Comparison of ENCODE assay signal across 8 mouse cellular contexts in genomic region chr11:105363598-105364385, GRCm38 (mm10).
DNase-seq lines count a peak whose midpoint lies in the region; ATAC-seq lines count a peak whose summit lies in the region.

No protein-coding gene starts in this region.

- peaks cover 20% of the 10 kb centered on the region for H3K4me1 ChIP-seq in embryonic facial prominence, embryonic 12.5 days
- H3K4me1 ChIP-seq in heart, embryonic 16.5 days (ENCODE audit: control insufficient read depth, insufficient read depth, low read length): peaks cover 30% of the 10 kb centered on the region
- H3K4me1 ChIP-seq in stomach, embryonic 15.5 days: peaks cover 23% of the 10 kb centered on the region

- peaks cover 3% of the 10 kb centered on the region; the same call in 1 of the 2 replicates for H3K27me3 ChIP-seq in embryonic facial prominence, embryonic 12.5 days
- H3K27me3 ChIP-seq in heart, embryonic 16.5 days (ENCODE audit: control insufficient read depth, insufficient read depth, low read length): no peaks in the 10 kb centered on the region
- H3K27me3 ChIP-seq in stomach, embryonic 15.5 days (replicated peaks): 0 out of 2 replicates have a peak, but pooled peaks cover 3% of the 10 kb centered on the region

- peak overlapping the region; percentile 55 for H3K9ac ChIP-seq in embryonic facial prominence, embryonic 12.5 days
- H3K9ac ChIP-seq in heart, embryonic 16.5 days (ENCODE audit: low read length): peak overlapping the region; percentile 76
- H3K9ac ChIP-seq in stomach, embryonic 15.5 days: no peak overlapping the region

- no peaks in the 10 kb centered on the region for H3K9me3 ChIP-seq in embryonic facial prominence, embryonic 12.5 days
- H3K9me3 ChIP-seq in heart, embryonic 16.5 days (replicated peaks; ENCODE audit: control insufficient read depth, low read length): no peaks in the 10 kb centered on the region
- no peaks in the 10 kb centered on the region for H3K9me3 ChIP-seq in stomach, embryonic 15.5 days

- ATAC-seq in embryonic facial prominence, embryonic 12.5 days (ENCODE audit: insufficient number of reproducible peaks, insufficient read depth, low FRiP score, low TSS enrichment): no peak
- ATAC-seq in heart, embryonic 16.5 days (replicated peaks; ENCODE audit: extremely low read depth, insufficient read depth, low FRiP score): no peak
- no peak for ATAC-seq in stomach, embryonic 15.5 days (ENCODE audit: insufficient read depth, low FRiP score, low read depth)

- H3K4me2 ChIP-seq in embryonic facial prominence, embryonic 12.5 days (replicated peaks): peak overlapping the region; percentile 81
- peak overlapping the region; percentile 78 for H3K4me2 ChIP-seq in heart, embryonic 16.5 days (ENCODE audit: low read depth, low read length)
- peak overlapping the region; percentile 95 for H3K4me2 ChIP-seq in stomach, embryonic 15.5 days

- peak overlapping the region; percentile 53 for H3K4me3 ChIP-seq in embryonic facial prominence, embryonic 12.5 days
- H3K4me3 ChIP-seq in heart, embryonic 16.5 days (ENCODE audit: low read length): peak overlapping the region; percentile 67
- H3K4me3 ChIP-seq in stomach, embryonic 15.5 days (replicated peaks): peak overlapping the region; percentile 54; the same call in 1 of the 2 replicates

- peak; percentile 55 for DNase-seq in ZHBTc4 (ENCODE audit: low read depth, low spot score)
- peak; percentile 78 to 84 for DNase-seq in kidney, postnatal 25 days
- DNase-seq in lung, postnatal 10 days: peak; percentile 59
- DNase-seq in thymus, postnatal 25 days: no peak
- no peak for DNase-seq in thymus, postnatal 14 days

- H3K27ac ChIP-seq in embryonic facial prominence, embryonic 12.5 days: no peak overlapping the region
- H3K27ac ChIP-seq in heart, embryonic 16.5 days (ENCODE audit: low read length): peak overlapping the region; percentile 67
- H3K27ac ChIP-seq in stomach, embryonic 15.5 days: no peak overlapping the region

- H3K36me3 ChIP-seq in embryonic facial prominence, embryonic 12.5 days: no peaks in the 10 kb centered on the region
- no peaks in the 10 kb centered on the region for H3K36me3 ChIP-seq in heart, embryonic 16.5 days (ENCODE audit: control insufficient read depth, insufficient read depth)
- H3K36me3 ChIP-seq in stomach, embryonic 15.5 days: no peaks in the 10 kb centered on the region

- WGBS in embryonic facial prominence, embryonic 12.5 days: 35% methylated on average over 12 of the region's 12 CpGs
- WGBS in heart, embryonic 16.5 days: 30% methylated on average over 12 of the region's 12 CpGs
- WGBS in stomach, embryonic 15.5 days: 46% methylated on average over 12 of the region's 12 CpGs

Comparison
In these comparisons a context has a peak if more than half of its experiments do, and no peak if none do; other contexts are left out.
1. DNase-seq: peak in ZHBTc4 (single experiment), kidney, postnatal 25 days (2 of 2) and lung, postnatal 10 days (single experiment); none in thymus, postnatal 25 days (single experiment) and thymus, postnatal 14 days (single experiment).
2. Peak in every context shown above with its lines, with median percentiles within 50 percentile points of each other: H3K4me2 ChIP-seq and H3K4me3 ChIP-seq.